ENCODE assay signal across 27 mouse cellular contexts in genomic region chr11:4545401-4545800, GRCm38 (mm10). TPM values are rescaled to one million over a fixed set of nuclear protein-coding genes. Genes with fewer than 3 reads are reported as not detected.
A peak's percentile ranks its signal among the peaks of the same experiment; 100 is the strongest.
DNase-seq lines count a peak whose midpoint lies in the region; ATAC-seq and TF ChIP-seq lines count a peak whose summit lies in the region.
"Had no signal": no experiment of that assay in that cellular context is flagged by ENCODE, and none has a peak within 500 bp of the region (broad histone marks: within the 10 kb centered on the region; RNA-seq: fewer than 3 reads in every experiment).

No protein-coding gene starts in this region.

- 51% methylated on average over 4 of the region's 4 CpGs for WGBS in bone marrow, adult 2 months
- 48% methylated on average over 4 of the region's 4 CpGs for WGBS in liver, embryonic 12.5 days (ENCODE audit: insufficient replicate concordance)
- WGBS in liver, postnatal 0 days (ENCODE audit: insufficient replicate concordance): 55% methylated on average over 4 of the region's 4 CpGs
- 67% methylated on average over 4 of the region's 4 CpGs for WGBS in midbrain, embryonic 13.5 days

- peak overlapping the region; percentile 65 for H3K27ac ChIP-seq in gastrocnemius, adult 2 months
- 0 out of 2 replicates have a peak overlapping the region, but pooled peaks have one; percentile 26 for H3K27ac ChIP-seq in bone marrow, adult 2 months (ENCODE audit: control insufficient read depth, insufficient read depth, low read depth, low read length, poor library complexity)
- peak overlapping the region; percentile 83 for H3K27ac ChIP-seq in liver, embryonic 12.5 days
- H3K27ac ChIP-seq in liver, postnatal 0 days (ENCODE audit: low read depth): peak overlapping the region; percentile 55
- H3K27ac ChIP-seq in midbrain, embryonic 13.5 days: no peak overlapping the region
- H3K27ac ChIP-seq: forebrain, embryonic 13.5 days; heart, adult 2 months; heart, embryonic 13.5 days; hindbrain, embryonic 14.5 days; limb, embryonic 15.5 days; midbrain, embryonic 12.5 days; neural tube, embryonic 15.5 days had no signal

- peaks cover 11% of the 10 kb centered on the region; the same call in 1 of the 2 replicates for H3K36me3 ChIP-seq in liver, embryonic 12.5 days
- H3K36me3 ChIP-seq in liver, postnatal 0 days (replicated peaks; ENCODE audit: insufficient read depth, low read length): 0 out of 2 replicates have a peak, but pooled peaks cover 5% of the 10 kb centered on the region
- H3K36me3 ChIP-seq in midbrain, embryonic 13.5 days: no peaks in the 10 kb centered on the region
- H3K36me3 ChIP-seq: heart, embryonic 13.5 days; limb, embryonic 15.5 days; midbrain, embryonic 12.5 days; neural tube, embryonic 15.5 days had no signal

- intact Hi-C loops in gastrocnemius, adult 2 months (cut with DNase I): no loop called here

- peak overlapping the region; percentile 55 for H3K9ac ChIP-seq in liver, embryonic 12.5 days
- H3K9ac ChIP-seq in liver, postnatal 0 days (replicated peaks): peak overlapping the region; percentile 28; the same call in 1 of the 2 replicates
- no peak overlapping the region for H3K9ac ChIP-seq in midbrain, embryonic 13.5 days (replicated peaks)
- H3K9ac ChIP-seq: forebrain, embryonic 13.5 days; heart, embryonic 13.5 days; hindbrain, embryonic 14.5 days; limb, embryonic 15.5 days; midbrain, embryonic 12.5 days; neural tube, embryonic 15.5 days had no signal

- H3K27me3 ChIP-seq in liver, embryonic 12.5 days (replicated peaks): no peaks in the 10 kb centered on the region
- no peaks in the 10 kb centered on the region for H3K27me3 ChIP-seq in liver, postnatal 0 days (ENCODE audit: insufficient read depth, low read length)
- H3K27me3 ChIP-seq in midbrain, embryonic 13.5 days: no peaks in the 10 kb centered on the region
- H3K27me3 ChIP-seq: forebrain, embryonic 13.5 days; heart, embryonic 13.5 days; limb, embryonic 15.5 days; midbrain, embryonic 12.5 days; neural tube, embryonic 15.5 days had no signal

- H3K9me3 ChIP-seq in liver, embryonic 12.5 days (replicated peaks): no peaks in the 10 kb centered on the region
- no peaks in the 10 kb centered on the region for H3K9me3 ChIP-seq in liver, postnatal 0 days (ENCODE audit: low read length)
- no peaks in the 10 kb centered on the region for H3K9me3 ChIP-seq in midbrain, embryonic 13.5 days
- H3K9me3 ChIP-seq: forebrain, embryonic 13.5 days; heart, embryonic 13.5 days; limb, embryonic 15.5 days; midbrain, embryonic 12.5 days; neural tube, embryonic 15.5 days had no signal

- no peak for ATAC-seq in liver, embryonic 12.5 days
- no peak for ATAC-seq in liver, postnatal 0 days
- no peak for ATAC-seq in midbrain, embryonic 13.5 days
- ATAC-seq: forebrain, embryonic 13.5 days; intestine, postnatal 0 days had no signal

- 0 out of 2 replicates have a peak overlapping the region, but pooled peaks have one; percentile 21 for H3K4me2 ChIP-seq in liver, embryonic 12.5 days
- H3K4me2 ChIP-seq in liver, postnatal 0 days (ENCODE audit: low read depth, low read length): peak overlapping the region; percentile 18; the same call in 1 of the 2 replicates
- H3K4me2 ChIP-seq in midbrain, embryonic 13.5 days (replicated peaks): no peak overlapping the region
- H3K4me2 ChIP-seq: forebrain, embryonic 13.5 days; heart, embryonic 13.5 days; hindbrain, embryonic 14.5 days; limb, embryonic 15.5 days; midbrain, embryonic 12.5 days; neural tube, embryonic 15.5 days had no signal

- H3K4me1 ChIP-seq in bone marrow, adult 2 months (ENCODE audit: control insufficient read depth, insufficient read depth, low read length): peaks cover 3% of the 10 kb centered on the region; the same call in 1 of the 2 replicates
- H3K4me1 ChIP-seq in liver, embryonic 12.5 days: peaks cover 87% of the 10 kb centered on the region
- H3K4me1 ChIP-seq in liver, postnatal 0 days (ENCODE audit: insufficient read depth): peaks cover 22% of the 10 kb centered on the region
- peaks cover 5% of the 10 kb centered on the region for H3K4me1 ChIP-seq in midbrain, embryonic 13.5 days (replicated peaks)
- H3K4me1 ChIP-seq: midbrain, embryonic 12.5 days; neural tube, embryonic 15.5 days had no signal

- no peak for DNase-seq in gastrocnemius, adult 2 months
- no peak for DNase-seq in gastrocnemius, adult 18-20 months (ENCODE audit: low spot score)
- no peak for DNase-seq in liver, postnatal 0 days
- DNase-seq in natural killer cell, adult 2 months (ENCODE audit: low spot score in 2 of 2): no peak
- DNase-seq in adrenal gland, postnatal 10 days: no peak
- DNase-seq: adrenal gland, postnatal 36 days; cerebellum, adult 8-10 months; cerebellum, postnatal 36 days; heart, adult 2 months; heart, postnatal 10 days; kidney, adult 9 months; kidney, postnatal 10 days; lung, postnatal 36 days; retina, postnatal 1 day; right cerebral cortex, postnatal 25 days; spleen, adult 18-20 months; thymus, postnatal 14 days had no signal

- no peak for TF ChIP-seq CTCF in gastrocnemius, adult 2 months (IDR thresholded peaks at IDR 0.05)
- TF ChIP-seq CTCF in bone marrow, adult 2 months (IDR thresholded peaks at IDR 0.05; ENCODE audit: control insufficient read depth, insufficient read depth, low read length): no peak
- no peak for TF ChIP-seq CTCF in liver, postnatal 0 days (IDR thresholded peaks at IDR 0.05; ENCODE audit: low read depth)

- TF ChIP-seq POLR2A in bone marrow, adult 2 months (IDR thresholded peaks at IDR 0.05; ENCODE audit: borderline replicate concordance, control insufficient read depth, low read depth, low read length): no peak

- no peak for TF ChIP-seq EP300 in liver, postnatal 0 days (IDR thresholded peaks at IDR 0.05; ENCODE audit: low read depth)

- no peak overlapping the region for H3K4me3 ChIP-seq in gastrocnemius, adult 2 months
- H3K4me3 ChIP-seq in bone marrow, adult 2 months (replicated peaks; ENCODE audit: control insufficient read depth, low read depth, low read length): no peak overlapping the region
- H3K4me3 ChIP-seq in liver, embryonic 12.5 days: no peak overlapping the region
- no peak overlapping the region for H3K4me3 ChIP-seq in liver, postnatal 0 days (ENCODE audit: low read depth, low read length)
- H3K4me3 ChIP-seq in midbrain, embryonic 13.5 days (replicated peaks): no peak overlapping the region
- H3K4me3 ChIP-seq: forebrain, embryonic 13.5 days; heart, adult 2 months; heart, embryonic 13.5 days; limb, embryonic 15.5 days; midbrain, embryonic 12.5 days; neural tube, embryonic 15.5 days had no signal

RNA-seq across cellular contexts. Expression of gene Mtmr3, which starts 49.3 kb away (rescaled TPM):
- total RNA-seq in gastrocnemius, adult 2 months (2021): 10 to 100 TPM; 48.1 to 49.5 TPM
- total RNA-seq in gastrocnemius, adult 18-20 months (2021): 10 to 100 TPM; 45.1 to 51.2 TPM
- 33.7 and 49.6 TPM in 2 replicates for polyA plus RNA-seq in bone marrow, adult 2 months (2011; ENCODE audit: insufficient read depth, insufficient read length, low replicate concordance, missing spikeins)
- 38.8 and 41.4 TPM in 2 replicates for polyA plus RNA-seq in liver, embryonic 12.5 days (2016; fragmentation: Nextera tagmentation; extraction: Ambion mirVana)
- 10.3 and 11.2 TPM in 2 replicates for polyA plus RNA-seq in liver, postnatal 0 days (2015; fragmentation: Nextera tagmentation; extraction: Ambion mirVana)
- polyA plus RNA-seq in midbrain, embryonic 13.5 days (2015; fragmentation: Nextera tagmentation; extraction: Ambion mirVana): 38.8 and 43.4 TPM in 2 replicates
- total RNA-seq in adrenal gland, postnatal 10 days (2021): 10 to 100 TPM; 46.9 to 56.3 TPM
